ENCODE assay signal across 8 mouse cellular contexts in genomic region chr9:83447771-83448170, GRCm38 (mm10). TPM values are rescaled to one million over a fixed set of nuclear protein-coding genes. Genes with fewer than 3 reads are reported as not detected.
DNase-seq lines count a peak whose midpoint lies in the region; ATAC-seq and TF ChIP-seq lines count a peak whose summit lies in the region.

No protein-coding gene starts in this region.

- H3K9ac ChIP-seq in forebrain, embryonic 12.5 days: peak overlapping the region; percentile 70
- peak overlapping the region; percentile 57 for H3K9ac ChIP-seq in heart, embryonic 16.5 days (ENCODE audit: low read length)
- no peak overlapping the region for H3K9ac ChIP-seq in liver, embryonic 14.5 days (replicated peaks)

- TF ChIP-seq EP300 in liver, embryonic 14.5 days (IDR thresholded peaks at IDR 0.05; ENCODE audit: low read depth): no peak

- H3K9me3 ChIP-seq in forebrain, embryonic 12.5 days: no peaks in the 10 kb centered on the region
- no peaks in the 10 kb centered on the region for H3K9me3 ChIP-seq in heart, embryonic 16.5 days (replicated peaks; ENCODE audit: control insufficient read depth, low read length)
- no peaks in the 10 kb centered on the region for H3K9me3 ChIP-seq in liver, embryonic 14.5 days (ENCODE audit: control insufficient read depth, low read length)

- H3K4me3 ChIP-seq in forebrain, embryonic 12.5 days (replicated peaks): peak overlapping the region; percentile 42
- peak overlapping the region; percentile 43 for H3K4me3 ChIP-seq in heart, embryonic 16.5 days (ENCODE audit: low read length)
- peak overlapping the region; percentile 17 to 24; a peak in 2 of 4 replicates for H3K4me3 ChIP-seq in liver, embryonic 14.5 days (ENCODE audit: insufficient read depth in 1 of 2, low read depth in 2 of 2, low read length in 2 of 2)

- H3K4me2 ChIP-seq in forebrain, embryonic 12.5 days: peak overlapping the region; percentile 63
- H3K4me2 ChIP-seq in heart, embryonic 16.5 days (ENCODE audit: low read depth, low read length): peak overlapping the region; percentile 54
- peak overlapping the region; percentile 35 for H3K4me2 ChIP-seq in liver, embryonic 14.5 days (ENCODE audit: low read depth)

- H3K36me3 ChIP-seq in forebrain, embryonic 12.5 days (replicated peaks): no peaks in the 10 kb centered on the region
- no peaks in the 10 kb centered on the region for H3K36me3 ChIP-seq in heart, embryonic 16.5 days (ENCODE audit: control insufficient read depth, insufficient read depth)
- H3K36me3 ChIP-seq in liver, embryonic 14.5 days (replicated peaks; ENCODE audit: control insufficient read depth, insufficient read depth, low read depth): no peaks in the 10 kb centered on the region
- H3K36me3 ChIP-seq in splenic B cell, adult 2 months (ENCODE audit: control insufficient read depth, insufficient read depth, low read length, poor library complexity, severe bottlenecking): no peaks in the 10 kb centered on the region

- H3K27me3 ChIP-seq in forebrain, embryonic 12.5 days: no peaks in the 10 kb centered on the region
- H3K27me3 ChIP-seq in heart, embryonic 16.5 days (ENCODE audit: control insufficient read depth, insufficient read depth, low read length): no peaks in the 10 kb centered on the region
- H3K27me3 ChIP-seq in liver, embryonic 14.5 days (ENCODE audit: control insufficient read depth, insufficient read depth, low read length): peaks cover 7% of the 10 kb centered on the region; the same call in 1 of the 2 replicates
- H3K27me3 ChIP-seq in splenic B cell, adult 2 months (ENCODE audit: control insufficient read depth, insufficient read depth, low read length, poor library complexity, severe bottlenecking): no peaks in the 10 kb centered on the region

- 0 out of 2 replicates have a peak overlapping the region, but pooled peaks have one; percentile 46 for H3K27ac ChIP-seq in forebrain, embryonic 12.5 days
- peak overlapping the region; percentile 80 for H3K27ac ChIP-seq in heart, embryonic 16.5 days (ENCODE audit: low read length)
- no peak overlapping the region for H3K27ac ChIP-seq in liver, embryonic 14.5 days

- peak; percentile 88 for ATAC-seq in forebrain, embryonic 12.5 days (ENCODE audit: low FRiP score)
- ATAC-seq in heart, embryonic 16.5 days (replicated peaks; ENCODE audit: extremely low read depth, insufficient read depth, low FRiP score): peak; percentile 87
- no peak for ATAC-seq in liver, embryonic 14.5 days (ENCODE audit: insufficient read depth)

- no peak for TF ChIP-seq CTCF in liver, embryonic 14.5 days (IDR thresholded peaks at IDR 0.05; ENCODE audit: low read depth)

- DNase-seq in left cerebral cortex, adult 18-20 months (ENCODE audit: low spot score in 2 of 2): peak; percentile 28 to 57
- no peak for DNase-seq in left cerebral cortex, adult 11 months (ENCODE audit: low spot score)
- DNase-seq in kidney, postnatal 10 days: peak; percentile 78
- no peak for DNase-seq in liver, embryonic 14.5 days (ENCODE audit: low read depth in 3 of 3, low spot score in 3 of 3)
- peak; percentile 80 to 87 for DNase-seq in natural killer cell, adult 2 months (ENCODE audit: low spot score in 2 of 2)
- DNase-seq in splenic B cell, adult 2 months (ENCODE audit: low read depth, low spot score): peak; percentile 73

- H3K4me1 ChIP-seq in forebrain, embryonic 12.5 days: peaks cover 9% of the 10 kb centered on the region
- H3K4me1 ChIP-seq in heart, embryonic 16.5 days (ENCODE audit: control insufficient read depth, insufficient read depth, low read length): peaks cover 3% of the 10 kb centered on the region; the same call in 1 of the 2 replicates
- H3K4me1 ChIP-seq in liver, embryonic 14.5 days (replicated peaks; ENCODE audit: control insufficient read depth in 2 of 2, insufficient read depth in 2 of 2, low read length in 1 of 2): no peaks in the 10 kb centered on the region

- WGBS in forebrain, embryonic 12.5 days: 2% methylated on average over 22 of the region's 22 CpGs
- WGBS in heart, embryonic 16.5 days: 2% methylated on average over 22 of the region's 22 CpGs
- WGBS in liver, embryonic 14.5 days (ENCODE audit: insufficient replicate concordance): 2% methylated on average over 22 of the region's 22 CpGs

RNA-seq across cellular contexts. Expression of gene Lca5, which starts 6.8 kb away (rescaled TPM):
- total RNA-seq in left cerebral cortex, adult 18-20 months (2021): 10 to 100 TPM; 13.4 to 18.6 TPM
- 25.4 and 25.6 TPM in 2 replicates for polyA plus RNA-seq in forebrain, embryonic 12.5 days (2016; fragmentation: Nextera tagmentation; extraction: Ambion mirVana)
- polyA plus RNA-seq in heart, embryonic 16.5 days (2015; fragmentation: Nextera tagmentation; extraction: Ambion mirVana): 9.4 and 9.6 TPM in 2 replicates
- polyA plus RNA-seq in liver, embryonic 14.5 days (2012; rRNA removed): 0.25 and 0.59 TPM in 2 replicates
- 0.56 and 1.6 TPM in 2 replicates for polyA plus RNA-seq in liver, embryonic 14.5 days (2014; fragmentation: Nextera tagmentation; extraction: Ambion mirVana)

Comparison
In these comparisons a context has a peak if more than half of its experiments do, and no peak if none do; other contexts are left out.
1. DNase-seq: peak in left cerebral cortex, adult 18-20 months (2 of 2), kidney, postnatal 10 days (single experiment), natural killer cell, adult 2 months (2 of 2) and splenic B cell, adult 2 months (single experiment); none in left cerebral cortex, adult 11 months (single experiment) and liver, embryonic 14.5 days (0 of 3).
2. Peak in every context shown above with its lines, with median percentiles within 50 percentile points of each other: H3K4me2 ChIP-seq and H3K4me3 ChIP-seq.